Mouse (Mus musculus) embryonic fibroblast, embryonic 13.5 days (primary cell): ENCODE data around the gene Banp.

Experiments used
- CTCF ChIP-seq: IDR thresholded peaks from 2 replicates; pipeline ENCODE4 v1.5.1; 2011; ENCODE audit warnings: mild to moderate bottlenecking, control low read depth, low read length, moderate library complexity, borderline replicate concordance; ENCODE audit not compliant: insufficient read depth
- POLR2A ChIP-seq: IDR thresholded peaks from 2 replicates; pipeline ENCODE4 v1.6.1; 2011; ENCODE audit warnings: low read depth, mild to moderate bottlenecking, control low read depth, low read length, moderate library complexity

DNA sequence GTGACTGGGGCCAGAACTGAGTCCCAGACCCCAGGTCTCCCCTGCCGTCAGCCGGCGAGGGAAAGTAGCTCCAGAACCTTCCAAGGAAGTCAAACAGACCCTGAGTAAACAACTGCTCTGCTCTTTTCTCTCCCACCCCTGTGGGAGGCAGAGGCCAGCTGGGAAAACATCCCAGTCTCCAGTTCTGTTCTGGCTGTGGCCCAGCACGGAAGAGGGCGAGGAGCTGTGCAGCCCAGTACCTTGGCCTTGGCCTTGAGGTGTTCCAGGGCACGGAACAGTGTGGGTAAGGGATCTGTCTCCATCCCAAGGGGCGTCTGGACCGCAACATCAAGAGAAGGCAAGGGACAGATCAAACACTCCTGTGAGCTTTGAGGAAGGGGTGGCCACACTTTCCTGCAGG is 27.4 kb upstream of the Banp start:
- TF ChIP-seq CTCF (no peak), POLR2A (no peak)
